Mouse (Mus musculus) common myeloid progenitor, adult 5-6 weeks (primary cell): Measurements from ENCODE around the gene Rest. TPM values are rescaled to one million over a fixed set of nuclear protein-coding genes. Genes with fewer than 3 reads are reported as not detected.

ENCODE experiments used
- ATAC-seq: replicated peaks from 2 replicates; pipeline ENCODE4 v1.8.0; 2016; ENCODE audit warnings: low read depth, mild to moderate bottlenecking, moderate TSS enrichment, inconsistent platforms; ENCODE audit not compliant: poor library complexity, severe bottlenecking
- total RNA-seq: library from RNA; stranded (forward); fragments of 200-1000, 187-1606 nt; gene quantifications from 2 replicates; pipeline ENCODE4 v1.2.3, GENCODE M21; 2017

Gene Rest
- total RNA-seq, 1 experiment from 2014 or later, result 61.6 TPM

DNA sequence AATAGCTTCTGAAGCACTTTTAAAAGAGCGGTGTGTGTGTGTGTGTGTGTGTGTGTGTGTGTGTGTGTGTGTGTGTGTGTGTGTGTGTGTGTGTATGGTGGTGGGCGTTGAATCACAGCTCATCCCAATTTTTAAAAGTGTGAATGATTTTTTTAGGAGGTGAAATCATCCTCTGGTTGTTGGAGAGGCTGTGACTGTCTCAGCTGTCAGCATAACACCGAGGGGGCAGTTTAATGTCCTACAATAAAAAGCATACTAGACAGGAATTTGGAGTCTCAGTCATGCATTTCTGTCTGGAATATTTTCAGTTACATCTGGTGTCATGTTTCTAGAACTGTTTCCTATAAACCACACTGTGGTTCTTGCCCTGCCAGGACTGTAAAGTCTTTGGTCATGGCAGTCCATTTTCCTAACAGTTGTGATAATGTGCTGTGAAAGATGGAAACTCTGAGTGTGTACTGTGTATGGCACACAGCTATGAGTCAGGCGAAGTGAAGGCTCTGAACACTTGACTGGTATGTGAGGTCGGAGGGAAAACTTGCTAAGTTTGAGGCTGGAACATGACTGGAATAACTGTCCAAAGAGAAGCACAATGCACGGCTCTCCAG is 36.1 kb downstream of the Rest start:
- ATAC-seq, result no peak

- ATAC-seq, result no peak
Measured at GRCm38 (mm10) chr5:77307821-77308553, 42.7 kb downstream of the Rest start.

DNA sequence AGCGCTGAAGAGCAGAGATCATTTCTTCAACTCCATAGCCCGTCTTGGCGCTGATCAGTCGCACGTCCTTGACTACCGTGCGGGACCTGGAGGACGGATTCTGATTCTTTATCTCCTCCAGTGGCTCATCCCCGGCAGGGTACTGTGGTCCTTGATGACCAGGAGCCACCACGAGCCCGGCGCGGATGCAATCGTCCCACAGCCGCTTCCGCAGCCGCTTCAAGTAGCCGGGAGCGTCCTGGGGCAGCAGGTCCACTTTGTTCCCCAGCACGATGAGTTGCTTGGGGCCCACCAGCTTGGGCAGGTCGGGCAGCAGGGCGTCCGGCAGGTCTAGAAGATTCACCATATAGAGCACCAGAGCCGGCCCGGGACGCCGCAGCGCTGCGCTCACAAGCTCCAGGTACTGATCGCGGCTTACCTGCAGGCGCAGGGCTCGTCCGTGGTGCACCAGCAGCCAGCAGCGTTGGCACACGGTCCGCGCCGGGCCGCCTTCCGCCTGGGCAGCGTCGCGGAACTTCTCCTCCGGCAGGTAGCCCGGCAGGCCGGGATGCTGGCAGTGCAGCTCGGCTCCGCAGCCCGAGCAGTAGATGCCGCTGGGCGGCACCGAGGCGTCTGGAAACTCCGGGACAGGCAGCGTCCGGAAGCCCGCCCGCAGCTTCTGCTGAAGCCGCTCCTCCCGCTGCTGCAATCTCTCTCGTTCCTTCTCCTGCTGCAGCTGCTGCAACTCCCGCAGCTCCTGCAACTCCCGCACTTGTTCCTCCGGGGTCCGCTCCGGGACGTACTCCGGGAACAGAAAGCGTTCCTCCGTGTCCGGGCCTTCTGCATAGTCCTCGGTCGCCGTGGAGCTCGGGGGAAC is 44.0 kb downstream of the Rest start:
- ATAC-seq, result peak; percentile 26

- peak; percentile 86 for ATAC-seq
Measured at GRCm38 (mm10) chr5:77309924-77310772, 44.9 kb downstream of the Rest start, which contains the start of the genes Noa1 and Polr2b. TSS of gene Noa1 (minus strand) at chr5:77310084. TSS of gene Polr2b (plus strand) at chr5:77310147.

DNA sequence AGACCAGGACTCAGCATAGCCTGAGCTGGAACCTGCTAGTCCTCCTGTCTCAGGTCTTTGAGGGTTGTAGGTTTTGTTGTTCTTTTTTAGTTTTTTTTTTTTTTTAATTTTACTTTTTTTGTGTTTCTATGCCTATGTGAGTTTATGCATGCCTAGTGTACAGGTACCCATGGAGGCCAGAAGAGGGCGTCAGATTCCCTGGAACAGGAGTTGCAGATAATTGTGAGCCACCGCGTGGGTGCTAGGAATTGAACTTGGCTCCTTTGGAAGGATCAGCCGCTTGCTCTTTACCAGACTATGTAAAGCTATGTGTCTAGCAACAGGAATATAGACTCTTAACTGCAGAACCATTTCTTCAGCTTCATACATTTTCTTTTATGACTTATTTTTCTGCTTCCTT is 48.9 kb downstream of the Rest start:
- ATAC-seq, result no peak

DNA sequence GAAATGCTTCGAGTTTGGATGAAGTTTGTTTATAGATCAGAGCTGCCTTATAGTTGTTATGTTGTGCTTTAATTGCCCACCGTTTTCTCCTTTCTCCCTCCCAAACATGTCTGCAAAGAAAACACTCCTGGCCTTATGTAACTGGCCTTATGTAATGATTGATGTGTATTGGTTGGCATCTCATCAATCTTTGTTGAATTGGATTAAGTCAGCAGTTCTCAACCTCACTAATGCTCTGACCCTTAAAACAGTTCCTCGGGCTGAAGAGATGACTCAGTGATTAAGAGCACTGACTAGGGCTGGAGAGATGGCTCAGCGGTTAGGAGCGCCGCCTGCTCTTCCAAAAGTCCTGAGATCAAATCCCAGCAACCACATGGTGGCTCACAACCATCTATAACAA is 49.7 kb downstream of the Rest start:
- no peak for ATAC-seq

GRCm38 (mm10) chr5:77324936-77325335 is 59.6 kb downstream of the Rest start:
- ATAC-seq, result no peak

DNA sequence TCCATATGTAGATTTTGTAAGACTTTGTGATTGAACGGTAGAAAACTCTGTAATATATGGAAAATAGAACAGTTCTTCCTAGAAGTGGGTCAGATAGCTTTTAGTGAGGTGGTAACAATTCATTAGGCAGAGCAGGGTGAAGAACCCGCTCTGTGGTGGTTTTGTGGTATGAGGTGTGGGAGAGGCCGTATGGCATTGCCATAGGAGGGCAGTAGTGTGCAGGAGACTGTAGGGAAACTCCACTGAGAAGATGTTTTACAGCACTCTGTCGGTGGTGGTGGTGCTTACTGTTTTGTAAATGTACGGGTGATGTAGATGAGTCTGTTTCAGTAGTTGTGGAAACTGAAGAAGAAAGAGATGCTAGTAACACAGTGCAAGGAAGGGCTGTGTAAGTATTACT is 64.9 kb downstream of the Rest start:
- peak; percentile 78 for ATAC-seq

Other genes starting within 250 kb of the Rest start
- gene Thegl, start 249.5 kb upstream of the Rest start, total RNA-seq, result 0.23 TPM in 1 of 2 replicates, not detected in the other
- gene Hopx, start 150.4 kb upstream of the Rest start, total RNA-seq, result 1.2 TPM in 1 of 2 replicates, not detected in the other
- gene Spink2, start 54.0 kb upstream of the Rest start, total RNA-seq, result not detected in 2 replicates
- 20.3 and 40.9 TPM in 2 replicates for gene Noa1, start 44.6 kb downstream of the Rest start, total RNA-seq
- 160 and 171 TPM in 2 replicates for gene Polr2b, start 44.7 kb downstream of the Rest start, total RNA-seq
- 1.8 and 2.7 TPM in 2 replicates for gene Igfbp7, start 142.6 kb downstream of the Rest start, total RNA-seq